Mouse (Mus musculus) gastrocnemius, postnatal 4 days (tissue): ENCODE results near the gene Nanos1. TPM values are rescaled to one million over a fixed set of nuclear protein-coding genes. Genes with fewer than 3 reads are reported as not detected.
A peak's percentile ranks its signal among the peaks of the same experiment; 100 is the strongest.

Experiments
- DNase-seq, 2 experiments: peaks; one replicate each; pipeline ENCODE4 v3.0.0; 2021 to 2022; ENCODE audit warnings: low spot score in 2 of 2, mixed read lengths in 2 of 2
- microRNA-seq: library from miRNA; unstranded; fragments of <30 nt; microRNA quantifications from one replicate; pipeline ENCODE4 v1.2.0, GENCODE M21; 2021
- total RNA-seq, 2 experiments: library from RNA; stranded (reverse); gene quantifications; 2 replicates each; pipeline ENCODE4 v1.2.3; 2021

Gene Nanos1
- total RNA-seq, 2 experiments from 2014 or later, result 0.70 to 0.76 TPM

DNA sequence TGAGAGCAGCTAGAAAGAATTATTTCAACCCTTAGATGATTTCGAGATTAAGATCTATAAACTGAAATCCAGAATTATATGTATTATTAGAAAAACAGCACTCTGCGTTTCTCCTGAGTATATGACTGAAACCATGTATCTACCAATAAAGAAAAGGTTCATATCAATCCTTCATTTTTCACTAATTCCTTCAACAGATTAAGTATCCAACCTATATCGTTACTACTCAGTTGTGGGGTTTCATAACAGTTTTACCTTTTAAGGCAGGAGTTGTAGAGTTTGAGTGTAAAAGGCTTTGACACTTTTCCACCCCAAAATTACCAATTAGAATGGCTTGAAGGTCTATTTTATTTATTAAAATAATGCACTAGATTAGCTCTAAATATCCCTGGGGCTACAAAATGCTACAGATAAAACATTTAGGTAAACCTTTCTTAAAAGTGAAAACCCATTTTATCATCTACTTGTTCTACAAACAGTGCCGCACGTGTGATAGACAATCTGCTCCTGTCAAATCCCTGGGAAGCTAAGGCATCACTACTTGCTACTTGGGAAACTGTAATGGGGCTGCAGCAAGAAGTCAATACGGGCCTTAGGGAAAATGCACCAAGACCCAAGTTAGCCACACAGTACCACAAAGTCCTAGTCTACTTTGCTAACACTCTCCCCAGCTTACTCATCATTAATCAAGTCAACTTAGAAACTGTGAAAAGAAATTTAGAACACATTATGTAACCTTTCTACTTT lies 32.6 kb downstream of the Nanos1 start:
- DNase-seq, result no peak

DNA sequence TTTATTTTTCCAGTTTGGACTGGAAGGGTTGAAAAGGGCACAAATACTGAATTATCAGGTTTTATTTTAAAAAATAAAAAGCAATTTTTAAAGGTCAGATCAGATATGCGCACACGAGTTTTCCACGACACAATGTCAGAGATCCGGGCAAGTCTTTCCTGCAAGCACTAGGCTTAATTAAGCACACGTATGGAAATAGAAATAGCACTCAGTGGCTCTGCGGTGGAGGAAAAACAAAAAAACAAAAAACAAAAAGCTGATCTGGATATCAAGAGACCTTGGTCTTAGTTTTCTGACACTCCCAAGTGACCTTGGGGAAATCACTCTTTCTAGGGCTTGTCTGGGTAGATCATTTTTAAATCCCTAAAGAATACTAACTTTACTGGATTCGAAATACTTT lies 33.7 kb downstream of the Nanos1 start:
- no peak for DNase-seq

DNA sequence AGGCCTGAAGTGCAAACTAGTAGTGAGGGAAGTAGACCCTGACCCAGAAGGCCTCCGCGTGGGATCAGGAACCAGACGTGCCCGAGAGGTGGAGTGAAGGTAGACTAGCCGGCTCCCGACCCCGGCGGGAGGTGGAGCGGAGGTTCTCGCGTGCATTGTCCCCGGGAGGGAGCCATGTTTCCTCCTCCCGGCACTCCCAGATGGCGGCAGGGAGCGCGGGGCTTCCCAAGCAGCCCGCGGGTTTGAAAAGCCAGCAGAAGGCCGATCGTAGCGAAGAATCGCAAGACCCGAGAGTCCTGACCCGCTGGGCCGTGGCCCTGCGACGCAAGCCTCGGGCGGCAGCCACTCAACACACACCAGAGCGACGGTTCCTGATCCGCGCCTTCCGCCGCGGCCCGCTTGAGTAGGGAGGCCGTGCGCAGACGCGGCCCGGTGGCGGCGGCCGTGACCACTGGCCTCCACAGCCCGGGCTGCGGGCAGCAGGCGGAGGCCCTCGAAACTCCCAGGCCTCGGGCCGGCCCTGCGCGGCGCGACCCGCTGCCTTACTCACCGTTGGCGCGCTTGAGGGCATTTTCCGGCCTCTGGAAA lies 34.2 kb downstream of the Nanos1 start:
- DNase-seq, result peak; percentile 46 to 62

DNA sequence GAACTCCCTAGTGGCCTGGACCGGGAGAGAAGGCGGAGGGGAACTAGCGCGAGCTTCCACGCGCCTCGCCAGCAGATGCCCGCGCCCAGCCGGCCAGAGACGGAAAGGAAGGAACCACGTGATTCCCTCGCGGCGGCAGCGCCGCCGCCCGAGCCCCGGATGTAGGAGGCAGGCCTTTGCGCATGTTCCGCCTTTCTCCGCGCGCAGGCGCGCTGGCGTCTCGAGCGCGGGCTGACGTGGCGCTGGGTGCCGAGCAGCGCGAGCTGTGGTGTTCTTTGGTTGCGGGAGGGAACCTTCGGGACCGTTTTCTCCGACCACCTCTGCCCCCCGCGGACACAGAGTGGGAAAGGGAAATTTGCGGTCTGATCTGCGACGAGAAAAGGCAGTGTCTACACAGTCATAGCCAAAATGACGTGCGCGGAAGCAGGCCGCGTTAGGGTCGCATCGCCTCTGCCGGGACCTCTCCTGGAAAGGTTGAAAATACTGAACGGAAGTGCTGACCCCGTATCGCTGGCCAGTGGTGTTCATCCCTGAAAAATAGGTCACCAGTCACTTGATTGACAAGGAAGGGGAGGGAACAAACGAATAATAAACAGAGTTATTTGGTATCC lies 34.9 kb downstream of the Nanos1 start, which contains the start of gene Eif3a:
Gene Eif3a, minus strand, starts transcription at position 108 of the 611 bp plus-strand sequence.
- DNase-seq, result peak; percentile 92 to 96

DNA sequence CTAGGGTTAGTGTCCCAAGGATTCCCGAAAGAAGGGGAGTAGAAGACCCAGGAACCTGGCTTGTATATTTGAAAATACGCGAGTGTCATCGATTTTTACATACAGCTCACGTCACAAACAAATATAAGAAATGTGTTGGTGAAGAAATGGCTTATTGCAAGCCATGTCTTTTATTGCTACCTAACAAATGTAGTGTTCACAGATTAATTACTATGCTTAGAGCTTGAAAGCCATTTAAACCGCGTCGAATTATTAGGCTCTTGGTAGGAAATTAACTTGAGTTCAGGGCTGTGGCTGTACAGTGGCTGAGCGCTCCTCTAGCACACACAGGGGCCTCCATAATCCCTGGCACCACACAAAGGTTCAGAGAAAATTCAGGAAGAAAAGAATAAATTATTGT lies 35.4 kb downstream of the Nanos1 start:
- no peak for DNase-seq

DNA sequence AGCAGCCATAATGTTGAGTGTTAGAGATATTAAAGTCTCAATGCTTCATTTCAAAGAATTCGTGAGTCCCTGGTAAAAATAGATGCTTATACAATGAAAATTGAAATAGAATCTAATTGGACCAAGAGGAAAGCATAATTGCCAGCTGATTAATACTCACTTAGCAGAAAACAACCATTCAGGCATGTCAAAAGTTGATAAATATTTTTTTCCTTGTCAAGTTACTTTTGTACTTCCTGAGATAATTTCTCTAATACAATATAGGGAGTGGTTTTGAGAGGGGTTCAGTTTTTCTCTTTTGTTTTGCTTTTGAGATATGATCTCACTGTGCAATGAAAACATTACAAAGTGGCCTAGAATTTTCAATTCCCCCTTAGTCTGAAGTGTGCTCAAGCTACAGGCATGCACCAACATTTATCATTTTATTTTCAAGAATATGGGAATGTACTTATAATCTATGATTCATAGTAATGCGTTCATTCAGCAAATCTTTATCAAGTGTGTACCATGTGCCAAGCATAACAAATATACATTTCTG lies 37.5 kb downstream of the Nanos1 start:
- no peak for DNase-seq

DNA sequence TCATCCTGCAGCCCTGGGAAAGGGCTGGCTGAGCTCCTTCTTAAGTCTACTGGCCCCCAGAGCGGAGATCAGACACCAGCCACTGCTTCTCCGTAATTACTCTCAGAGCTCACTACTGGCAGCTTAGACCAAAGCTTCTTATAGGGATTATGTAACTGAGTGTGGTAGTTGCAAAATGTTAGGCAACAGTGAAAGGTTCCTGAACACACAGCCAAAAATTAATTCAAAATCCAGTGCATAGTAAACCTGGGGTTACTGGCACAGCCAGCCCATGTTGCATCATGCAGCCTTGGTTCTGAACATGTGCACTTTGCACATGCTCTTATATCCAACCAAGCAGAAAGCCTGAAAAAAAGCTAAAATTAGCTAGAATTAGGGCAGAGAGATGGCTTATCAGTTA lies 39.5 kb downstream of the Nanos1 start:
- DNase-seq, result no peak

DNA sequence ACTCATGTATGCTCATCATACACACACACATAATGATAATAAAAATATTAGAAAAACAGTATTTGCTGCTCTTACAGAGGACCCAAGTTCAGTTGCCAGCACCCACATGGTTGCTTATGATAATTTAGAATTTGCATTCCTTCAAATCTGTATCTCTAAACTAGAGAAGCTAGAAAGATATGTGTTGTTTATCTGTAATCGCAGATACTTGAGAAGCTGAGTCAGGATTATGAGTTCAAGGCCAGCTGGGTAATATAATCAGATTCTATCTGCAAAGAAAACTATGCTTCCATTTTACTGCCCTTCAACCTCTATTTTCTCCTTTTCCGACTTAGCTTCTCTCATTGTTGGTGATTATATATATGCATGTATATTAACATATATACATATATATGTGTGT lies 41.6 kb downstream of the Nanos1 start:
- DNase-seq, result no peak

DNA sequence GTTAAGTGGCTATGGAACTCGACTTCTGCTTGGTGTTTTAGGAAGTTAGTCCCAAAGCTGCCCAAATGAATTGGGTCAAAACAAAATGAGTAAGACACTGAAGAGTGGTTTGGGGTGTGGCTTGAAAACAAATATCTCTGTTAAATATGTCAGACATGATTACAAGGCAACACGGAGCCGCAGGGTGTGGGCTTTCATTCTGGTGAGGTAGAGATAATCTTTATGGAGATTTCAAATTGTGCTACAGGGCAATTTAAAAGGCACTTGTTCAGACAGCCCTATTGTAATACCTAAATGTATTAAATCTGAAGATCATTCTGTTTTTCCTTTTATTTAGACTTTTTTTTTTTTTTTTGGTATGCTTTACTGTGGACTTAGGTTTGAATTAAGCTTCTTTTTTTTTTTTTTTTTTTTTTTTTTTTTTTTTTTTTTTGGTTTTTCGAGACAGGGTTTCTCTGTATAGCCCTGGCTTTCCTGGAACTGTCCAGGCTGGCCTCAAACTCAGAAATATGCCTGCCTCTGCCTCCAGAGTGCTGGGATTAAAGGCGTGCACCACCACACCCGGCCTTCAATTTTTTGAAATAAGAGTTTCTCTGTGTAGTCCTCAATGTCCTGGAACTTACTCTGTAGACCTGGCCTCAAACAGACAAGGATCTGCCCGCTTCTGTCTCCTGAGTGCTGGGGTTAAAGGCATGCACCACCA lies 44.2 kb downstream of the Nanos1 start:
- no peak for DNase-seq

DNA sequence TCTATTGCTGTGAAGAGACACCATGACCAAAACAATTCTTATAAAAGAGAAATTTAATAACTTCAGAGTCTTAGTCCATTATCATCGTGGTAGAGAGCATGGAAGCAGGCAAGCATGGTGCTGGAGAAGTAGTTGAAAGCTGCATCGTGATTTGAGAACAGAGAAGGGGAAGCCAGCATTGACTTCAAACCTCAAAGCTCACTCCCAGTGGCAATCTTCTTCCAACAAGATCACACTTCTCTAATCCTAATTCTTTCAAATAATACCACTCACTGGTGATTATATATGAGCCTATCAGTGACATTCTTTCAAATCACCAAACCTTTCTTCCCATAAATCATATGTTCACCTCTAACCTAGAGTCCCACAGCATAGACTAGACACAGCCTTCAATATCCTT lies 49.1 kb downstream of the Nanos1 start:
- DNase-seq, result no peak

Small RNAs within 50 kb of the gene (microRNA-seq; reads per million reads assigned to microRNA genes)
- not detected for gene mmu-mir-3084-1

Other genes starting within 250 kb of the Nanos1 start
- 10 to 100 TPM; 35.0 to 36.8 TPM for gene Cacul1, start 175.0 kb upstream of the Nanos1 start, total RNA-seq
- 100 to 1,000 TPM; 123 to 135 TPM for gene Eif3a, start 34.7 kb downstream of the Nanos1 start, total RNA-seq
- 10 to 100 TPM; 23.4 to 24.1 TPM for gene Fam45a, start 55.6 kb downstream of the Nanos1 start, total RNA-seq
- 1 to 10 TPM; 4.2 to 6.2 TPM for gene Sfxn4, start 105.5 kb downstream of the Nanos1 start, total RNA-seq
- 100 to 1,000 TPM; 109 to 115 TPM for gene Prdx3, start 118.6 kb downstream of the Nanos1 start, total RNA-seq
- gene Grk5, start 133.8 kb downstream of the Nanos1 start, total RNA-seq, result 10 to 100 TPM; 12.9 to 16.0 TPM